Mouse (Mus musculus): ENCODE data around the gene Cmklr1. TPM values are rescaled to one million over a fixed set of nuclear protein-coding genes. Genes with fewer than 3 reads are reported as not detected.

Cmklr1 gene
- 45.7 and 58.6 TPM in 2 replicates for polyA plus RNA-seq (2012; ENCODE audit: insufficient read depth, insufficient read length, missing spikeins)

DNA sequence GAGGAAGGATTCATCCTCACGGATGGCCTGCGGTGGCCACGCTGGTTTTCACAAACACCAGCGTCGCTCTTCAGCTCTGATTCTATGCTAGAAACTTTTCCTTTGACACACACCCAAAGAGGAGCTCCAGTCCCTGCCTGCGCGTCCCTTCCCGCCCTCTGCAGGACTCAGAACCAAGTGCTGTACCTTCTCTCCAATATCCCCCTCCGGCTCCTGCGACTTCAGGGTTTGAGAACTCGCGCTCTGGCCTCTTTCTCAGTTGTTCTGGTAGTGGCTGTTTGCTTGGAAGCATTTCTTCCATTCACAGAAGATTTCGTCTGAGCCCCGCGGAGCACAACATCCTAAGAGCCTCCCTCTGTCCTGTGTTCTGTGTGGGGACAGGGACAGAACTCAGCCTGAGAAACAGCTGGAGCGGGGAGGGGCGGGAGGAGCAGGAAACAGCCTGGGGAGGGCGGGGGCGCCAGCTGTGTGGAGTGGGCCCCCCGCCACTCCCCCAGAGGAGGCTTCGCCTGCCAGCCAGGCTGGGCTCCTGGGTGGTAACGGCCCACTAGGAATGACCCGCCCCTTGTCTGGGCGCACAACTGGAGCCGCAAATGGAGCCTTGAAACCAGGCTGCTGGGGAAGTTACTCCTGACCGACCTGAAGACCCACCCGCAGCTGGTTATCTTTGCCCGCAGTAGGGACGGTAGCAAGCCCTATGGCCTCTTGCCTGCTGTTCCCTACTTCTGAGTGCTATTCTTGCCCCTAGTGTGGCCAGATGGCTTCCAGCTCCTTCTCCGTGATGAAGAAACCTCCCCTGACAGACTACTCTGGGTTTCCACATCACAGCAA lies at the start of gene Cmklr1:
Gene Cmklr1, minus strand, starts transcription at position 392 of the 831 bp plus-strand sequence.
- Histone ChIP-seq H3K4me3 (ENCODE audit: insufficient read depth, low read length) (peak within 1 kb of the TSS; percentile 46), H3K4me1 (ENCODE audit: control insufficient read depth, insufficient read depth, low read length) (peaks cover 47% of the 10 kb centered on the region), H3K27ac (ENCODE audit: insufficient read depth, low read depth, low read length) (peak within 1 kb of the TSS; percentile 91)
- no peak for TF ChIP-seq POLR2A (IDR thresholded peaks at IDR 0.05; ENCODE audit: borderline replicate concordance, low read depth, low read length)
- TF ChIP-seq CTCF (IDR thresholded peaks at IDR 0.05; ENCODE audit: low read depth, low read length) = no peak

DNA sequence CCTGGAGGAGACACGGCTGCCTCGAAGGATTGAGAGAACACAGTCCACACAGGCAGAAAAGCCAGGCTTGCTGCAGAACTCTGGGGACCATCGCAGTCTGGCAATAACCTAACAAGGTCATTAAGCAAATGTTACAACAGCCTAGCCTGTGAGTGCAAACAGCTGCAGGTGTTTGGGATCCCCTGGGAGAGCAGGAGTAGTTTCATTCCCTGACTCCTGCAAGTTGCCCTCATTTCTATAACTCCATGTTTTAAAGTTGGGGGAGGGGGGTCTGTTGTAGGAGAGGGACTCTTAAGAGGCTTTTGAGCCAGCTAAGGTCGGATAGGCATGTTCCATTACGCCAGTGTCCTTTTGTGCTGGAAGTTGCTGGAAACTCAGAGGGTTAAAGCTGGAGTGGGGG lies 44.2 kb upstream of the Cmklr1 start:
- TF ChIP-seq POLR2A (IDR thresholded peaks at IDR 0.05; ENCODE audit: borderline replicate concordance, low read depth, low read length) (no peak), CTCF (IDR thresholded peaks at IDR 0.05; ENCODE audit: low read depth, low read length) (no peak)
- Histone ChIP-seq H3K4me3 (ENCODE audit: insufficient read depth, low read length) (no peak overlapping the region), H3K27ac (ENCODE audit: insufficient read depth, low read depth, low read length) (no peak overlapping the region), H3K4me1 (ENCODE audit: control insufficient read depth, insufficient read depth, low read length) (no peaks in the 10 kb centered on the region)

DNA sequence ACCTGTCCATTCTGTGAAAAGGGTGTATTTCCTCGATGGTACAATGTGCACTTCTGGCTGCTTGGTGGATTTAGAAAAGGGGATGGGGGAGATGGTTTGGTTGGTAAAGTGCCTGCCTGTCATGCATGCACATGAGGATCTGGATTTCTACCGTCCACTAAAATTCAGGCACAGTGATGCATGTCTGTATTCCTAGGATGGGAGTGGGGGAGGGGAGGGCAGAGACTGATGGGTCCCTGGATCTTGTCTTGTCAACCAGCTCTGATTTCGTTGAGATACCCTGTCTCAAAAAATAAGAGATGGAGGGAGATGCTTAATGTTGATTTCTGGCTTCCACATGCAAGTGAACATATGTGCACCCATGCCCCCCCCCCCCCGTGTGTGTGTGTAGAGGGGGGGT lies 43.8 kb upstream of the Cmklr1 start:
- no peak for TF ChIP-seq POLR2A (IDR thresholded peaks at IDR 0.05; ENCODE audit: borderline replicate concordance, low read depth, low read length)
- no peak for TF ChIP-seq CTCF (IDR thresholded peaks at IDR 0.05; ENCODE audit: low read depth, low read length)
- no peak overlapping the region for H3K4me3 ChIP-seq (ENCODE audit: insufficient read depth, low read length)

DNA sequence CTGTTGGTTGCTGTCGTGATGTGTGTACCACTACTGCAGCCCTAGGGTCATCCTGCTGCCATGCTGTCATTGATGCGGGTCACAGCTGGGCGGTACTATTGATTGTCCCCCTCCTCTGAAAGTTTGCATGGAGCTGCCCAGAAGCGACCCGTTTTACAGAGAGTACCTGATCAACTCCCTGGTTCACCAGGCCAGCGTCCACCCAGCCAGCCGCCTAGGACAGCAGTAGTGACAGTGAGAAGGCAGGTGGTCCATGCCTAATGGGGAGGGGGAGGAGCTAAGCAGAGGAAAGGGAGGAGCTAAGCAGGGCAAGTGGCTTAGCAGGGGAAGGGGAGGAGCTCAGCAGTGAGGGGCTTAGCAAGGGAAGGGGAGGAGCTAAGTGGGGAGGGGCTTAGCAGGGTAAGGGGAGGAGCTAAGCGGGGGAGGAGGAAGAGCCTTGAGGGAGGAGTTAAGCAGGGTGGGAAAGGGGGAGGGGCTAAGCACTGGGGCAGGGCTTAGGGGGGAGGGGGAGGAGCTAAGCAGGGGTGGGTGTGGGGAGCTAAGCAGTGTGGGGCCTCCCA lies 43.0 kb upstream of the Cmklr1 start:
- no peak for TF ChIP-seq CTCF (IDR thresholded peaks at IDR 0.05; ENCODE audit: low read depth, low read length)
- no peak for TF ChIP-seq POLR2A (IDR thresholded peaks at IDR 0.05; ENCODE audit: borderline replicate concordance, low read depth, low read length)
- Histone ChIP-seq H3K4me3 (ENCODE audit: insufficient read depth, low read length) (no peak overlapping the region), H3K27ac (ENCODE audit: insufficient read depth, low read depth, low read length) (no peak overlapping the region), H3K4me1 (ENCODE audit: control insufficient read depth, insufficient read depth, low read length) (no peaks in the 10 kb centered on the region)

More for the DNA sequence above, 43.8 kb upstream of the Cmklr1 start:
- H3K27ac ChIP-seq (ENCODE audit: insufficient read depth, low read depth, low read length) = no peak overlapping the region
- H3K4me1 ChIP-seq (ENCODE audit: control insufficient read depth, insufficient read depth, low read length) = no peaks in the 10 kb centered on the region

DNA sequence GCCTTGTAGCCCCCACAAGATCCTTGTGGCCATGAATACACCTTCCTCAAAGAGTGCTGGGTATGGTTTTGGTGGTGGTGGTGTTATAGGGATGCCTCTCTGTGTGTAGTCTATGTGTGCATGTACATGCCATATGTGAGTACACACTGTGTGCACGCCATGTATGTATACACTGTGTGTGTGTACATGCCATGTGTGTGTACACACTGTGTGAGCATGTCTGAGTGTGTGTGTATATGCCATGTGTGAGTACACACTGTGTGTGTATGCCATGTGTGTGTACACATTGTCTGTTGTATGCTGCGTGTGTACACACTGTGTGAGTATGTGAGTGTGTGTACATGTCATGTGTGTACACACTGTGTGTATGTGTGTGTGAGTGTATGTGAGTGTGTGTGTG lies 40.6 kb upstream of the Cmklr1 start:
- H3K27ac ChIP-seq (ENCODE audit: insufficient read depth, low read depth, low read length) = no peak overlapping the region
- TF ChIP-seq CTCF (IDR thresholded peaks at IDR 0.05; ENCODE audit: low read depth, low read length) = no peak
- TF ChIP-seq POLR2A (IDR thresholded peaks at IDR 0.05; ENCODE audit: borderline replicate concordance, low read depth, low read length) = no peak
- peaks cover 3% of the 10 kb centered on the region; the same call in 1 of the 2 replicates for H3K4me1 ChIP-seq (ENCODE audit: control insufficient read depth, insufficient read depth, low read length)
- H3K4me3 ChIP-seq (ENCODE audit: insufficient read depth, low read length) = no peak overlapping the region

DNA sequence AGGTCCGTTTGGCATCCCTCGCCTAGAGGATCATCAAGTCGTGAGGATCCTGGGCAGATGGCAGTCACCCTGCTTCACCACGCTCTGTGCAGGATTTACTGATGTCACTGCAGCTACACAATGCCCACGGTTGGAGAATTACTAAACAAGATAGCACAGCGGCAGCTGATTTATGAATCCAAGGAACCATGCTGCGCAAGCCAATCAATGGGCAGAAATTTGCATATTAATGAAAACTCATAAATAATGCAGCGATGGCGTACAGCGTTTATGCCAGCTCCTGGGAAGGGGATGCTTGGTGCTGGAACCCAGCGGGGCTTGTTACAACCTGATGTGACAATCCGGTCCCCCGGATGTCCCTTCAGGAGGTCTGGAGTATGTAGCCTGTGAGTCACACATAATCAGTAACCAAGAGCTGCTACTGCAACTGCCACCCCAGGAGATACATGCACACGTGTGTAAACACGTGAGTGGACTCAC lies 39.9 kb upstream of the Cmklr1 start:
- peaks cover 3% of the 10 kb centered on the region; the same call in 1 of the 2 replicates for H3K4me1 ChIP-seq (ENCODE audit: control insufficient read depth, insufficient read depth, low read length)
- no peak for TF ChIP-seq CTCF (IDR thresholded peaks at IDR 0.05; ENCODE audit: low read depth, low read length)
- TF ChIP-seq POLR2A (IDR thresholded peaks at IDR 0.05; ENCODE audit: borderline replicate concordance, low read depth, low read length) = no peak

DNA sequence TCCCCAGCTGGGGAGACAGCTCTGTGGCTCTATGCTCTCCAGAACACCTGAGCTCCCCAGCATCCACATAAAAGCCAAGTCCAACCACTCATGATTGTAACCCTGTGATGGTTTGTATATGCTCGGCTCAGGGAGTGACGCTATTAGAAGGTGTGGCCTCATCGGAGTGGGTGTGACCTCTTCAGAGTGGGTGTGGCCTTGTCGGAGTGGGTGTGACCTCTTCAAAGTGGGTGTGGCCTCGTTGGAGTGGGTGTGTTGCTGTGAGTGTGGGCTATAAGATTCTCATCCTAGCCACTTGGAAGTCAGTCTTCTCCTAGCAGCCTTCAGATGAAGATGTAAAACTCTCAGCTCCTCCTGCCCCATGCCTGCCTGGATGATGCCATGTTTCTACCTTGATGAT lies 37.3 kb upstream of the Cmklr1 start:
- Histone ChIP-seq H3K4me1 (ENCODE audit: control insufficient read depth, insufficient read depth, low read length) (peaks cover 3% of the 10 kb centered on the region; the same call in 1 of the 2 replicates), H3K4me3 (ENCODE audit: insufficient read depth, low read length) (no peak overlapping the region), H3K27ac (ENCODE audit: insufficient read depth, low read depth, low read length) (no peak overlapping the region)
- TF ChIP-seq POLR2A (IDR thresholded peaks at IDR 0.05; ENCODE audit: borderline replicate concordance, low read depth, low read length) (no peak), CTCF (IDR thresholded peaks at IDR 0.05; ENCODE audit: low read depth, low read length) (no peak)

More for the DNA sequence above, 39.9 kb upstream of the Cmklr1 start:
- no peak overlapping the region for H3K27ac ChIP-seq (ENCODE audit: insufficient read depth, low read depth, low read length)
- no peak overlapping the region for H3K4me3 ChIP-seq (ENCODE audit: insufficient read depth, low read length)

DNA sequence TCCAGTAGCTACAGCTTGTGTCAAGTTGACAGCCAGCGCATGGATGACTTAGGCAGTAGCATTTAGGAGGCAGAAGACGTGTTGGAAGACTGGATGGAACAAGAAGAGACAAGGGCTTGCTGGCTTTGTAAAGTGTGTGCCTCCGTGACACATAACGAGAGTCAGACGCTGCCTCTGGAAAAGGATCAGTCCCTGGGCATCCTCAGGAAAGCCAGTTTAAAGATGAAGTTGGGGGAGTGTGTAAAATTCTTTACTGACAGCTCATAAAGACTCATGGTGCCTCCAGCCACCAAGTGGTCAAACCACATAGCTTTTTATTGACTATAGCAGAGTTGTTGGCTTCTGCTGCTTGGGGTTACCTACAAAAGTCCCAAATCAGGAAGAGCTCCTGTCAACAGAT lies 35.2 kb upstream of the Cmklr1 start:
- H3K4me3 ChIP-seq (ENCODE audit: insufficient read depth, low read length) = no peak overlapping the region
- TF ChIP-seq POLR2A (IDR thresholded peaks at IDR 0.05; ENCODE audit: borderline replicate concordance, low read depth, low read length) (no peak), CTCF (IDR thresholded peaks at IDR 0.05; ENCODE audit: low read depth, low read length) (no peak)
- H3K27ac ChIP-seq (ENCODE audit: insufficient read depth, low read depth, low read length) = no peak overlapping the region
- peaks cover 3% of the 10 kb centered on the region; the same call in 1 of the 2 replicates for H3K4me1 ChIP-seq (ENCODE audit: control insufficient read depth, insufficient read depth, low read length)

DNA sequence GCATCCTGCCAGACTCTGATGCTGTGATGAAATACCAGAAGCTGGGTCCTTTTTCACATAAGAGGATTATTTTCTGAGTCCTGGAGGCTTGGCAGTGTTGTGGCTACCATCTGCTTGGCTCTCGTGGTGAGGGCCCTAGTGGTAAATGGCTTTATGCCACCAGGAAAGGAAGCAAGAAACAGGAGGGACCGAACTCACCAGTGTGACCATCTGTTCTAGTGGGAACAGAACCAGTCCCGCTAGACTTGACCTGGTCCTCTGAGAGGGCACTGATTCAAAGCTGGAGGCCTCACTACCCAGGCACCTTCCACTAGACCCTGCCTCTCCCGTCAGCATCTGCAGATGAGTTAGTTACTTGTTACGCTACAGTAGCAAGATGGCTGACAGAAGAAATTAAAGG lies 33.0 kb upstream of the Cmklr1 start:
- TF ChIP-seq CTCF (IDR thresholded peaks at IDR 0.05; ENCODE audit: low read depth, low read length) = no peak
- TF ChIP-seq POLR2A (IDR thresholded peaks at IDR 0.05; ENCODE audit: borderline replicate concordance, low read depth, low read length) = no peak
- Histone ChIP-seq H3K27ac (ENCODE audit: insufficient read depth, low read depth, low read length) (no peak overlapping the region), H3K4me3 (ENCODE audit: insufficient read depth, low read length) (no peak overlapping the region), H3K4me1 (ENCODE audit: control insufficient read depth, insufficient read depth, low read length) (peaks cover 3% of the 10 kb centered on the region; the same call in 1 of the 2 replicates)

DNA sequence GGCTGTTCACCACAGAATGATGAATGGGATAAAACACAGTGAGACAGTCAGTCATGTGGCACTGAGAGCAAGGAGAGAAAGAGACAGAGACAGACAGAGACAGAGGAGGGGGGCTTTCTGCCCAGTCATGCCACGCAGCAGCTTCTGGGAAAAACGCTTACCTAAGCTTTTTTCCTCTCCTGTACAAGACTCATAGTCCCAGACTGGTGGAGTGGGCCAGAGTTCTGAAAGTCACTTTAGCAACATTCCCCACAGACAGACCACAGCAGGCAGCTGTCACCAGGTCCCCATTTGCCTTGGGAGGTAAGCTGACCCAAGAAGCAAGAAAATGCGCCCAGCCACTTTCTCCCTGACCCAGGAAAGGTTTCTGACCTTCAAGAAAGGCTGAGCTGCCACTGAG lies 32.2 kb upstream of the Cmklr1 start:
- TF ChIP-seq CTCF (IDR thresholded peaks at IDR 0.05; ENCODE audit: low read depth, low read length) (no peak), POLR2A (IDR thresholded peaks at IDR 0.05; ENCODE audit: borderline replicate concordance, low read depth, low read length) (no peak)
- no peak overlapping the region for H3K4me3 ChIP-seq (ENCODE audit: insufficient read depth, low read length)
- H3K27ac ChIP-seq (ENCODE audit: insufficient read depth, low read depth, low read length) = no peak overlapping the region
- H3K4me1 ChIP-seq (ENCODE audit: control insufficient read depth, insufficient read depth, low read length) = peaks cover 3% of the 10 kb centered on the region; the same call in 1 of the 2 replicates

Data from bone marrow macrophage, adult 2 months (primary cell).